Mouse (Mus musculus): Measurements from ENCODE around the gene Nmt1. TPM values are rescaled to one million over a fixed set of nuclear protein-coding genes. Genes with fewer than 3 reads are reported as not detected.

Gene Nmt1
- total RNA-seq, 1 experiment from 2014 or later: 29.8 TPM

DNA sequence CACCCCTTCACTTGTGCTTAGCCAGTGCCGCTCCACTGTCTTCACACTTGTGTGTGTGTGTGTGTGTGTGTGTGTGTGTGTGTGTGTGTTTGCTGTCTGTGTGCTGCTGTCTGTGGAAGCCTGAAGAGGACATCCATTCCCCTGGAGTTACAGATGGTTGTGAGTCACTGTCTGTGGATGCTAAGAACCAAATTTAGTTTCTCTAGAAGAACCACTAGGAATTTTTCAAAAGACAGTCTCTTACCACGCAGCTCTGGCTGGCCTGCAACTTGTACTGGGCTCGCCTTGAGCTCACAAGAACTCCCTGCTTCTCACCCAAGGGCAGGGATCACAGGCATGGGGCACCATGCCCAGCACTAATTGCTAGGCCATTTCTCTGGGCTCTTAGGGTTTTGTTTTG, 5.0 kb downstream of the Nmt1 start:
- no peak for ATAC-seq (ENCODE audit: extremely low read depth, insufficient number of reproducible peaks, low FRiP score, poor library complexity, severe bottlenecking)

DNA sequence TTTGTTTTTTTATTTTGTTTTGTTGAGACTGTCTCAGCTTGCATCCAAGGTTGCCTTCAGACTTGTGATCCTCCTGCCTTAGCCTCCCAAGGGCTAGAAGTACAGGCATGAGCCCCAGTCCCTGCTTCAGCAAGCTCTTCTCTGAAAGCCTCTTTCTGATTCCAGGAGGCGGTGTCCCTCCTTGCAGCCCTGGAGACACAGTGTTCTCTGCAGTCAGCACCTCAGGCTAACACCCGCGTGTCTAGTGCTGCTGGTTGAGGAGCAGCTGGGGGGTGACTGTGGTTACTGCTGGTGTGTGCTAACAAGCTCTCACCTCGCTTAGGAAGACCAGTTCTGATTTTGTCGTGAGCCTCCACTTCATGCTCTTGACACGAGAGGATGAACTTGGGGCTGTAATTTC, 7.0 kb downstream of the Nmt1 start:
- no peak for ATAC-seq (ENCODE audit: extremely low read depth, insufficient number of reproducible peaks, low FRiP score, poor library complexity, severe bottlenecking)

DNA sequence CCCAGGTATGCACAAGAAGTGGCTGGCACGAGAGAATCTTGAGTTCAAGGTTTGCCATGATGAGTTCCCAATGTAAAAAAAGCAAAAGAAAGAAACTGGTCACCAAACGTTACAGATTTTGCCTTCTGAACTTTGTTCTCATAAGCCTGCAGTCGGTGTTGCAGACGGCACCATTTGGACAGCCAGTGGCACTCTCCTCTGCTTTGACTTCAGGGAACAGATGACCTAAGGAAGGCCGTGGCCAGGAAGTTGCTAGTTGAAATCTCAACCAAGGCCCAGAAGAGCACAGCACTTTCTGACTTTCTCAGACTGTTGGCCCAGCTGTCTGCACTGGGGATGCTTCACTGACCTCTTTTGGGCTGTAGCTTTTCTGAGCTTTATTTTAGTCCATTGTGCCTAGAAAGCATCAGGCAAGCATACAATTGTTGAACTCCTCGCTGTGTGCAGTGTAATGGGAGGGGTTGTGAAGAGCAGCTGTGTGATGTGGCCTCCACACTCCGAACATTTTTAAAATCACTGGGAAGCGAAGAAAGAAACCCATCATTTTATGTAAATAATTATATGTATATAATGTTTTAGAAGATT, 9.0 kb downstream of the Nmt1 start:
- ATAC-seq (ENCODE audit: extremely low read depth, insufficient number of reproducible peaks, low FRiP score, poor library complexity, severe bottlenecking): no peak

DNA sequence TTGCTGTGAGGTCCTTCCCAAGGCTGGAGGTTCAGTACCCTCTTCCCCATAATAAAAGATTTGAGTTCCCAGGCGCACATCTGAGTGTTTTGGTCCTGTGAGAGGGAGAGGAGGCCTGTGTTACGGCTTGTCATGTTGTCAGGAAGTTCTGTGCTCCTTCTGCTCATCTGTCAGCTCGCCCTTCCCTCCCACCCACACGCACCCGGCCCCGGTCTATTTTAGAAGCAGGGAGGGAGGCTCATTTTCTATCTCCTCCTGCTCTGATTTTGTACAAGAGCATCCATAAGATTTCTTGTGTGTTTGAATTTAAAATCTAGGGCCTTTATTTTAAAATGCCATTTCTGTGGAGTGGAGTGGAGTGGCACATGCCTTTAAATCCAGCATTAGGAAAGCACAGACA, 10.0 kb downstream of the Nmt1 start:
- ATAC-seq (ENCODE audit: extremely low read depth, insufficient number of reproducible peaks, low FRiP score, poor library complexity, severe bottlenecking): no peak

DNA sequence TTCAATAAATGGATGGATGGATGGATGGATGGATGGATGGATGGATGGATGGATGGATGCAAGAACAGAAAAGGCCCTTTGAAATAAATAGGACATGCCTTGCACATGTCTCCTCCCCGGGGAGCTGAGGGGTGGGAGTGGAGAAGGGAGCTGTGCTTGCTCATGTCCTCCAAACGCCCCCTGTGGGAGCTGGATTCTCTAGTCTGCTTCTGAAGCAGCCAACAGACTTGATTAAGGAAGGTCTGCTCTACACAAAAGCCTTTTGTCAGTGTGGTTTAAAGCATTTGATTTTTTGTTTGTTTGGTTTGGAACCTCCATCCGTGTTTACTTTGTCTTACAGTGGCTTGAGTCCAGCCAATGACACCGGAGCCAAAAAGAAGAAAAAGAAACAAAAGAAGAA, 14.8 kb downstream of the Nmt1 start:
- ATAC-seq (ENCODE audit: extremely low read depth, insufficient number of reproducible peaks, low FRiP score, poor library complexity, severe bottlenecking): no peak

DNA sequence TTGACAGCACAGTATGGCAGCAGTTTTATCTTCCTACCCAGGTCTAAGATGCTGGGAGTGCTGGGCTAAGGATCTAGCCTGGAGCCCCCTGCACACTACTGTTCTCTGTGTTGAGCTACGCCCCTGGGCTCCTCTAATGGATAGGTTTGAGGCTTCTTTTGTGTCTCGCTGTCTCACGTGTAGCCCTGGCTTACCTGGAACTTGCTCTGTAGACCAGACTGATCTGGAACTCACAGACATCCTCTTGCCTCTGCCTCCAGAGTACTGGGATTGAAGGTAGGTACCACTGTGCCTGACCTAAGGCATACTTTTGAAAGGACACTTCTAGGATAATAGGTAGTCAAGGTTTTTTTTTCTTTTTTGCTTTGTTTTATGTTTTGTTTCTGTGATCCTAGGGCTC, 16.0 kb downstream of the Nmt1 start:
- no peak for ATAC-seq (ENCODE audit: extremely low read depth, insufficient number of reproducible peaks, low FRiP score, poor library complexity, severe bottlenecking)

DNA sequence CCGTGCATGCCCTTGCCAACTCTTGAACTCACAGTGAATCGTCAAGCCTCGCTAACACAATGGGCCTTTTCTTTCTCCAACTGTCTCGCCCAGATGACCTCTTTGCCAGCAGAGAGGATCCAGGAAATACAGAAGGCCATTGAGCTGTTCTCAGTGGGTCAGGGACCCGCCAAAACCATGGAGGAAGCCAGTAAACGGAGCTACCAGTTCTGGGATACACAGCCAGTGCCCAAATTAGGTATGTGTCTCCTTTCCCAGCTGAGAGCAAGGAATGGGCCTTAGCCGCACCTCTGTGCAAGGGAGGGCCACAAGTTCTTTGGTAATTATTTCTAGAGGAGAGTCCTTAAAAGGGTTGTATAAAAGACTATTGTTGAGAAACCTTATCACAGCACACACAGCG, 18.3 kb downstream of the Nmt1 start:
- no peak for ATAC-seq (ENCODE audit: extremely low read depth, insufficient number of reproducible peaks, low FRiP score, poor library complexity, severe bottlenecking)

DNA sequence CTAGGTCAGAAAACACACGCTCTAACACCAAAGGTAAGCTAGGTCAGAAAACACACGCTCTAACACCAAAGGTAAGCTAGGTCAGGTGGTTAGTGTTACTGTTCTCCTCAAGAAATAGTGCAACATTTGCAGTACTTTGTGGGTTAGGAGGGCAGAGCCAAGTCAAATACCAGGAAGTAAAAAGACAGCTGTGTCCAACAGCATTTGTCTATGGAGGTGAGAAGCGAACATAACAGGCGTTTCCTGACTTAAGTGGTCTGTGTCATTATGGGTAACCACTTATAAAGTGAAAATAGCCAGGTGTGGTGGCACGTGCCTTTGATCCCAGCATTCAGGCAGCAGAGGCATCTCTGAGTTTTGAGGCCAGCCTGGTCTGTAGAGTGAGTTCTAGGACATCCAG, 21.6 kb downstream of the Nmt1 start:
- no peak for ATAC-seq (ENCODE audit: extremely low read depth, insufficient number of reproducible peaks, low FRiP score, poor library complexity, severe bottlenecking)

DNA sequence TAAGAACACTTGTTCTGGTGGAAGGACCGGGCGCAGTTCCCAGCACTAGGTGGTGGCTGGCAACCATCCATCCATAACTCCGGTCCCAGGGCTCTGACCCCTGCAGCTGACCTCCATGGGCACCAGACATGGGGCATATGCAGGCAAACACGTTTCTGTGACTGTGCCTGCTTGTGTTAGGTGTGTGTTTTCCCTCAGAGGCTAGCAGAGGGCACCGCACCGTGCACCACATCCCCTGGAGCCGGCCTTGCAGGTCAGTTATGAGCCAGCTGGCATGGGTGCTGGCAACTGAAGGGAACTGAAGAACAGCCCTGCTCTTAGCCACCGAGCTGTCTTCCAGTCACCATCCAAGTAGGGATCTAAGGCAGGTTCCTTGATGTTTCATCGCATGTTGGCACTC, 22.2 kb downstream of the Nmt1 start:
- ATAC-seq (ENCODE audit: extremely low read depth, insufficient number of reproducible peaks, low FRiP score, poor library complexity, severe bottlenecking): no peak

DNA sequence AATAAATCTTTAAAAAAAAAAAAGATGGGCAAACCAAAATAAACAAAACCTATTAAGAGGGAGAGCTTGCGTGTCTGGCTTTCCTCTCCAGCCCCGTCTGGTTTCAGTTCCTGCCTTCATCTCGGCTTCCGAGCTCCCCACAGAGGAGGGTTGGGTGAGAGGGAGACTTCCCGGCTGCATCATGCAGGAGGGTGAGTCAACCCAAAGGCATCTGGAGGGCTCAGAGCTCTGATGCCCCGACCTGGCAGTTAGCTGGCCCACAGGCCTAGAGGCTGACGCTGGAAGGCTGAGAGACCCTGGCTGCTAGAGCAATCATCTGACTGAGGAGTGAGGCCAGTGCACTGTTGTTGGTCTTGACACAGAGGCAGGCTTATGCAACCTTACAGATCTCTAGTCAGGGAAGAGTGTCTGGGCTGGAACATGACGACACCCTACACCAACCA, 23.3 kb downstream of the Nmt1 start:
- ATAC-seq (ENCODE audit: extremely low read depth, insufficient number of reproducible peaks, low FRiP score, poor library complexity, severe bottlenecking): no peak

DNA sequence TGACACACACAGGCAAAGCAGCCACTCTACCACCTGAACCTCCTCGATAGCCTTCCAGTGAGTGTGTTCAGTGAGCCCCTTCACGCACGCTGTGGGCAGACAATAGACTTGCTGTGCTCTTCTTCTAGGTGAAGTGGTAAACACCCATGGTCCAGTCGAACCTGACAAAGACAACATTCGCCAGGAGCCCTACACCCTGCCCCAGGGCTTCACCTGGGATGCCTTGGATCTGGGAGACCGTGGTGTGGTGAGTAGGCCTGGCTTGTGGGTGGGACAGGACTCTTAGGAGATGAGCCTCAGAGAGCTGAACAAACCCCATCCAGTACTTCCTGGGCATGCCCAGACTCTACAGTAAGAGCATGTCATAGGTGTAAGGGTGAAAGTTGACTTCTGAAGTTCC, 24.1 kb downstream of the Nmt1 start:
- no peak for ATAC-seq (ENCODE audit: extremely low read depth, insufficient number of reproducible peaks, low FRiP score, poor library complexity, severe bottlenecking)

DNA sequence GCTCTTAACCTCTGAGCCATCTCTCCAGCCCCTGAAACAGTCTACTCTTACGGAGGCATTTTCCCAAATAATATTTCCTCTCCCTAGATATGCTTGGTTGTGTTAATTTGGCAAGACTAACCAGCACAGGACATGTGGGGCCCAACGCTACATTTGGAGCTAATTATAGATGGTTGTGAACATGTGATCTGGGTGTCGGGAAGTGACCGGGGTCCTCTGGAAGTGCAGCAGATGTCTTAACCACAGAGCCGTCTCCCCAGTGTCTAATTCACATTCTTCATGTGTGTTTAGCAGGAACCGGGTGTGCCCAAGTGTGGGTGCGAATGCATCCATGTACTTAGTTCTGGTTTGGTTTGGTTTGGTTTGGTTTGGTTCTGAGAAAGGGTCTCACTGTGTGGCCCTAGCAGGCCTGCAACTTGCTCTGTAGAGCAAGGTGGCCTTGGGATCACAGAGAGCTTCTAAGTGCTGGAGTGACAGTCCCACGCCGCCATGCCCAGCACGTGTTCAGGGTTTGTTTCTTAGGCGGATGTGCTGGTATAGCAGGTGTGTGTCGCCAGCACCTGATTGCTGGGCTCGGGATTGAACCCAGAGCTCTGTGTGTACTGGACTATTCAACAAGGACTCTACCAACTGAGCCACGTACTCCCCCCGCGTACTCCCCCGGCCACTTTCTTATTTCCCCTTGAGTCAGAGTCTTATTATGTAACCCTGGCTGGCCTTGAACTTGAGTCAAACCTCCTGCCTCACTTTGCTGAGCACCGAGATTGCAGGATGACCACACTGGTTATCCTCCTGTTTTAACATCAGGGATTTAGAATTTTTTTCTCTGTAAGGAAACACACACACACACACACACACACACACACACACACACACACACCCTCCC, 25.4 kb downstream of the Nmt1 start:
- ATAC-seq (ENCODE audit: extremely low read depth, insufficient number of reproducible peaks, low FRiP score, poor library complexity, severe bottlenecking): no peak

DNA sequence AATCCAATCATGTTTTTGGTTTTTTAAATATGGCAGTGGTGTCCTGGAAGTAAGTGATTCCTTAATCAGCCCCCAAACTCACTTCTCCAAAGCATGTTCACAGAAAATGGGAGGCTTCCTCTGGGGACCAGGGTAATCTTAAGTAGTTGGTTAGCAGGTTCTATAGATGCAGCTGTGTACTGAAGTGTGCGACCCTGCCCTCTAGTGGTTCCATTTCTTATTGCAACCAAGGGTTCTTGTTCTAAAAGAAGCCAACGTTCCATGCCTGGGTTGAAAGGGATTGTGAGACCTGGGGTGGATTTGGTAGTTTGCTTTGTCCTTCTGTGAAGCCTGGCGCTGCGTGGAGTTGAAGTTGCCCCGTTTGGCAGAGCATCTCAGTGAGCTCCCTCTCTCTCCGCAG, 26.8 kb downstream of the Nmt1 start:
- peak; percentile 59 for ATAC-seq (ENCODE audit: extremely low read depth, insufficient number of reproducible peaks, low FRiP score, poor library complexity, severe bottlenecking)

DNA sequence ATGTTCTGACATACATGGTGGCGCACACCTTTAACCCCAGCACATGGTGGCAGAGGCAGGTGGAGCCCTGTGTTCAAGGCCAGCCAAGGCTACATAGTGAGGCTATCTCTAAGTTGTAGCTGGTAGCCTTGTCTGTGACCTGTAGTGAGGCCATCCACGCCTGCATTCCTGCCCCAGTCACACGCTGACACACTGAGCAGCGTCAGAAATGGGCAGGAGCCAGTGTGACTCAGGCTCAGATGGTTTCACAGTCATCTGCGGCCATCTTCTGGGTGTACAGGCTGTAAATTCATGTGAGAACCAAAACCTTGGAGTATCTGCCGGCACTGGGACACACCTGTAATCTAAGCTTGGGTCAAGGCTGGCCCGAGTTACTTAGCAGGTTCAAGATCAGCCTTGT, 28.6 kb downstream of the Nmt1 start:
- no peak for ATAC-seq (ENCODE audit: extremely low read depth, insufficient number of reproducible peaks, low FRiP score, poor library complexity, severe bottlenecking)

DNA sequence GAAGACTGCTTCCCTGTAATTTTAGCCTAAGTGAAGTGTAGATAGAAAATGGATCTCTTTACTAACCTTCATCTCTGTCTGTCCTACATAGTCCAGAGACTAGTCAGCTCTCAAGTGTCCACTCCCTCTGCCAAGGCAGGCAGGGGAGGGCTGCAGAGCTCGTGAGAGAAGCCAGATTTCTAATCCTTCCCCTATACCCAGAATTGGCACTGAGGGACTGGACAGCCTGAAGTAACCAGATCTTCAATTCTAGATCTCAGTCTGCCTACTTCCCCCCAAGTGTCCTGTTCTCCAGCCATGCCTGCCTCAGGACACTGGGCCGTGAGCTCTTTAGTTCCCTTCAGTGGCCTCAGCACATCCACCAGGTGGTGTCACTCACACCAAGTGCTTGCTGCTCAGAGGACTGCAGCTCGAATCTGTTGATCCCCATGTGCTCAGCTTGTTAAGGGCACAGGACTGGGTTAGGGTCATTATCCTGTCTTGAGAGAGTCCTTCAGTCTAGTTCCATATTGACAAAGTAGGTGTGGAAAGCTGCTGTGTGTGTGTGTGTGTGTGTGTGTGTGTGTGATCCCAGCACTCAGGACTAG, 30.6 kb downstream of the Nmt1 start:
- ATAC-seq (ENCODE audit: extremely low read depth, insufficient number of reproducible peaks, low FRiP score, poor library complexity, severe bottlenecking): no peak

DNA sequence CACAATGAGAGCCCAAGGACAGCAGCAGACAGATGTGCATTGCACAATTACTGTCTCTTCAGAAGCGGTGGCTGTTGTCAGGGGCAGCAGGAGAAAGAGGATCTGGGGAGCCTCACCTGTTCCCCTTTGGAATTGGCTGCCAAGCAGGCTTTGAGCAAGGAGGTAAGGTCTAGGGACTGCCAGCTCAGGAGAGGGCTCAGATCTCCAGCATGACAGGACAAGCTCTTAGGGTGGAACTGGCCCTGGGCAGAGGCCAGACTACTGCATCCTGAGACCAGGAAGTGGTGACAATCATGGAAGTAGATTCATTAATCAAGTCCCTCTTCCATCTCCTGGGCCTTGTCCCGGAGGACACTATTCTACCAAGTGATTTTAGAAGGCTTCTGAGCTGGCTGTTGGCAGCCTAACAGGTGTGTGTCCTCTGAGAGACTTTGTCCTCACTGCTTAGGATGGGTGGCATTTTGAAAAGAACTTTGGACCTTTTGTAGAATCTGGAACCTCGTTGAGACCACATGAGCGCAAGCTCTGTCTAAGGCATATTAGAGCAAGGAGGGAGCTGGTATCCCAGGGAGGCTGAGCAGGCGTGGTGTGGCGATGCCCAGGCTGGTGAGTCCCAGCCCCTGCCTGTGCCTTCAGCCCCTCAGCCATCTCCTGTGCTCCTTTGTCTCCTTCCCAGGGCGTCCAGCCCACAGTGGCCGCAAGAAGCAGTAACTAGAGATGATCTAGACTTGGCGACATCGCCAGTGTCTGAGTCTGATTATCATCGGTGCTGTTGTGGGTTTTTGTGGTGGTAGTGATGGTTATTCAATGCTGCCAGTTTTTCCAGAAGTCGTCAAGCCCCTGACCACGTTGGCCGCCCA, 38.4 kb downstream of the Nmt1 start:
- no peak for ATAC-seq (ENCODE audit: extremely low read depth, insufficient number of reproducible peaks, low FRiP score, poor library complexity, severe bottlenecking)

DNA sequence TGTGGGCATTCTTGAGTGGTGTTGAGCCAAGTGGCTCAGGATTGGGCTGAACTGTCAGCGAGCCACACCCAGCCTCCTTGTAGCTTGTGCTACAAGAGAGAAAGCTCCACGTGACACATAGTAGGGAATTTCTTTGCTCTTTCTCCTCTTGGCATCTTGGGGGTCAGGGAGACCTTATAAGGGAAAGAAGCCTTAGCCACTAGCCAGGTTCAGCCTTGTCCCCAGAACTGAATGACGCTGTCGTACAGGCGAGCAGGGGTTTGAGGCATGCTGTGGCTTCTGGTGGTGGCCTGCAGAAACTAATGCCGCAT, 39.0 kb downstream of the Nmt1 start:
- no peak for ATAC-seq (ENCODE audit: extremely low read depth, insufficient number of reproducible peaks, low FRiP score, poor library complexity, severe bottlenecking)

DNA sequence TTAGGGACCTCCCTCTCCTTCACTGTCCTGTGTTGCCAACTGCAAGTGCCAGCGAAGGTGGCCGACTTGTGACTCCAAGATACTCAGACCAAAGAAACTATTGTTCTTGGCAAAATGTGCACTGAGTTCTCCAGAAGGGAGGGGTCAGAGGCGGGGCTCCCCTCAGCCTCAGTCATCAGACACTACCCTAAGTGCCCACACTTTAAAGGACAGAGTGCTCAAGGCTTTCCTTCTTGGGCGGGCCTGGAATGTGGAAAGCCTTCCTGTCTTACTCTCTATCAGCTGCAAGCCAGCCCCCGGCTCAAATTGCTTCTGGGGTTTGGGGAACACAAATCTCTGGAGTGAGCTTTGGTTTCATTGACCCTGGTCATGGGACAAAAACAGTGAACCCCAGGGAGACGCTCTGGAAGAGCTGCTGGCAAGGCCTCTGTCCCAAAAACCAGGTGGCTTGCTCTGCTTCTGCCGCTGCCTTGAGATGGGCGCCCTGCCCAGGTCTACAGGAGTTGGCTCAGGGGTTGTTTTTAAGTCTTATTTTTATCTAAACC, 39.5 kb downstream of the Nmt1 start:
- no peak for ATAC-seq (ENCODE audit: extremely low read depth, insufficient number of reproducible peaks, low FRiP score, poor library complexity, severe bottlenecking)

DNA sequence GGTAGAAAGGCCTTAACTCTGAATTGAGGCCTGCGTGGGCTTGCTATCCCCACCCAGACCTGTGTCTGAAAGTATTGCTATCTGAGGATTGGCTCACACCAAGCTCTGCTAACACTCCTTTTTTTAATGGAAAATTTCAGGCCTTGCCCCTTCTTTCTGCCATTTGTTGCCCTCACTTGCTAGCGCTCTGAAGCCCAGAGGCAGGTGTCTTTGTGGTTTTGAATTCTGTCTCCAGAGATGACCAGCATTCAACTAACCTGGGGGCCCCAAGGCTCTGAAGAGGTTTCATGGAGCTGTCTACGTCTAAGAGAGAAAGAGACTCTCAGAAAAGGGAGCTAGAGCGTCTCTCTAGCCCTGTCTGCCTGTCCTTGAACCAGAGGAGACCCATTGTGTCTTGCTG, 40.3 kb downstream of the Nmt1 start:
- ATAC-seq (ENCODE audit: extremely low read depth, insufficient number of reproducible peaks, low FRiP score, poor library complexity, severe bottlenecking): no peak
